Mouse (Mus musculus): ENCODE results near the gene Insc. TPM values are rescaled to one million over a fixed set of nuclear protein-coding genes. Genes with fewer than 3 reads are reported as not detected.
"Not testable (repeated sequence)": the region's sequence is repeated elsewhere in the genome, so short reads cannot be mapped to it uniquely, and the experiment has no call there.

The Insc gene
- polyA plus RNA-seq, 1 experiment from 2014 or later, result 18.1 TPM

DNA sequence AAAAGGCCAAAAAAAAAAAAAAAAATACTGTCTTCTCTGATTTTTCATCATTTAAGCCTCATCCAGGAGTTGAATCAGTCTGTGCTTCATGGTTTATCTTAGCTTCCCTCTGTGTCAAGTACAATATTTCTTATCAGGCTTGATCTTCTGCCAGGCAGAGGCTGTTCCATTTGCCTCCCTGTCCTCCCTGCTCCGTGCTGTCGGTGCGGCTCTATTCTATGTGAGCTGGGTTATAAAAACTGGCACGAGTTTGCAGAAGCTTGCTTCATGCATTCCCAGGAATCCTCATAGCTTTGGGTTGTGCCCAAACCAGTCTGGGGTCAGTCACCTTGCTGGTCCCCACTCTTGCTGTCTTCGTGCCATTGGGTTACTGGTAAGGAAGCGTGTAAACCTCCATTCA, 12.3 kb upstream of the Insc start:
- Histone ChIP-seq H3K27me3 (replicated peaks; ENCODE audit: control insufficient read depth, insufficient read depth, low read length) (no peaks in the 10 kb centered on the region), H3K27ac (ENCODE audit: low read length) (no peak overlapping the region), H3K9ac (ENCODE audit: low read depth, low read length) (no peak overlapping the region), H3K4me2 (ENCODE audit: low read depth, low read length) (no peak overlapping the region), H3K4me3 (ENCODE audit: low read length) (no peak overlapping the region), H3K4me1 (ENCODE audit: control insufficient read depth, insufficient read depth, low read length) (no peaks in the 10 kb centered on the region), H3K36me3 (ENCODE audit: control insufficient read depth, insufficient read depth, low read length) (no peaks in the 10 kb centered on the region), H3K9me3 (ENCODE audit: control insufficient read depth, low read length) (no peaks in the 10 kb centered on the region)
- 70% methylated on average over 6 of the region's 6 CpGs for WGBS
- no peak for ATAC-seq

- H3K4me3 ChIP-seq (ENCODE audit: low read length); ATAC-seq; H3K9me3 ChIP-seq (ENCODE audit: control insufficient read depth, low read length); H3K4me2 ChIP-seq (ENCODE audit: low read depth, low read length); H3K27me3 ChIP-seq (replicated peaks; ENCODE audit: control insufficient read depth, insufficient read depth, low read length); H3K9ac ChIP-seq (ENCODE audit: low read depth, low read length); H3K27ac ChIP-seq (ENCODE audit: low read length); H3K36me3 ChIP-seq (ENCODE audit: control insufficient read depth, insufficient read depth, low read length); H3K4me1 ChIP-seq (ENCODE audit: control insufficient read depth, insufficient read depth, low read length): not testable (repeated sequence)
- 41% methylated on average over 4 of the region's 4 CpGs for WGBS
Observed at GRCm38 (mm10) chr7:114731700-114732099, 11.8 kb upstream of the Insc start.

GRCm38 (mm10) chr7:114736256-114736655, 7.2 kb upstream of the Insc start:
- no peaks in the 10 kb centered on the region for H3K36me3 ChIP-seq (ENCODE audit: control insufficient read depth, insufficient read depth, low read length)
- no peak overlapping the region for H3K4me3 ChIP-seq (ENCODE audit: low read length)
- H3K4me1 ChIP-seq (ENCODE audit: control insufficient read depth, insufficient read depth, low read length), result no peaks in the 10 kb centered on the region
- no peaks in the 10 kb centered on the region for H3K27me3 ChIP-seq (replicated peaks; ENCODE audit: control insufficient read depth, insufficient read depth, low read length)
- ATAC-seq, result no peak
- no peak overlapping the region for H3K9ac ChIP-seq (ENCODE audit: low read depth, low read length)
- no peak overlapping the region for H3K4me2 ChIP-seq (ENCODE audit: low read depth, low read length)
- 83% methylated on average over 5 of the region's 5 CpGs for WGBS
- H3K27ac ChIP-seq (ENCODE audit: low read length), result no peak overlapping the region
- no peaks in the 10 kb centered on the region for H3K9me3 ChIP-seq (ENCODE audit: control insufficient read depth, low read length)

- H3K9me3 ChIP-seq (ENCODE audit: control insufficient read depth, low read length), result no peaks in the 10 kb centered on the region
- H3K9ac ChIP-seq (ENCODE audit: low read depth, low read length), result no peak overlapping the region
- H3K4me1 ChIP-seq (ENCODE audit: control insufficient read depth, insufficient read depth, low read length), result no peaks in the 10 kb centered on the region
- no peak overlapping the region for H3K27ac ChIP-seq (ENCODE audit: low read length)
- H3K27me3 ChIP-seq (replicated peaks; ENCODE audit: control insufficient read depth, insufficient read depth, low read length), result no peaks in the 10 kb centered on the region
- H3K36me3 ChIP-seq (ENCODE audit: control insufficient read depth, insufficient read depth, low read length), result no peaks in the 10 kb centered on the region
- H3K4me3 ChIP-seq (ENCODE audit: low read length), result no peak overlapping the region
- no peak for ATAC-seq
- no peak overlapping the region for H3K4me2 ChIP-seq (ENCODE audit: low read depth, low read length)
Observed at GRCm38 (mm10) chr7:114738166-114738565, 5.3 kb upstream of the Insc start.

DNA sequence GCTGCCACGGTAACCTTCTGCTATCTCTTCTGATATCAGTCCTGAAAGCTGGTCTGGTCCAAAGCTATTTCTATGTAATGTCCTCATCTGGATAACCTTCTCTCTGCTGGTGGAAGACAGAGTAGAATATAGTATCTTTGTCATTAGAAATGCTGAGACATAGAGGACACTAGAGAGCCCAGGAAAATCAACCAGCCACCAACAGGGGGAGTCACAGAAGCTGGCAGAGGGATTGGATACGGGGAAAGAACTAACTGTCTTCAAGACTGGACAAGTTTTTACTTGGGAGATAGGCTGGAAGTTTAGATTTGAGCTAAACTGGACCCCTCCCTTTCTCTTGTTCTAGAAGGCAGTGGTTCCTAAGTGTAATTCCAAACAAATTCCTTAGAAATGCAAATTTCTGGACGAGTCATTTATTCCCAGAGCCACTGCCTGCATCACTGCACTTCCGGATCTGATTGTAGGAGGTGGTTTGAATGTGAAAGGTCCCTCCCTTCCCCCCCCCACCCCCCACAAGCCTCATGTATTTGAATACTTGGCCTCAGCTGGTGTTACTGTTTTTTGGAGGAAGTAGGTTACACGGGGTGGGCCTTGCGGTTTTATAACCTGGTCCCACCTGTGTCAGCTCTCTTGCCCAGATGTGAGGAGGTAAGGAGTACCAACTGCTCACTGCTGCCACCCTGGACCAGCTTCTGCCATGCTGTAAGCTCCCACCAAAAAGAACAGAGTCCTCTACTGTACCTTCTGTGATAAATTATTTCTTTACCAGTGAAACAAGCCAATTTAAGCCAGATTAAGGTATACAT, 2.9 kb upstream of the Insc start:
- no peaks in the 10 kb centered on the region for H3K36me3 ChIP-seq (ENCODE audit: control insufficient read depth, insufficient read depth, low read length)
- H3K4me2 ChIP-seq (ENCODE audit: low read depth, low read length), result no peak overlapping the region
- 62% methylated on average over 6 of the region's 6 CpGs for WGBS
- peaks cover 2% of the 10 kb centered on the region; the same call in 1 of the 2 replicates for H3K4me1 ChIP-seq (ENCODE audit: control insufficient read depth, insufficient read depth, low read length)
- H3K27me3 ChIP-seq (replicated peaks; ENCODE audit: control insufficient read depth, insufficient read depth, low read length), result no peaks in the 10 kb centered on the region
- no peak overlapping the region for H3K4me3 ChIP-seq (ENCODE audit: low read length)
- H3K27ac ChIP-seq (ENCODE audit: low read length), result no peak overlapping the region
- no peak for ATAC-seq
- H3K9ac ChIP-seq (ENCODE audit: low read depth, low read length), result no peak overlapping the region
- H3K9me3 ChIP-seq (ENCODE audit: control insufficient read depth, low read length), result no peaks in the 10 kb centered on the region

DNA sequence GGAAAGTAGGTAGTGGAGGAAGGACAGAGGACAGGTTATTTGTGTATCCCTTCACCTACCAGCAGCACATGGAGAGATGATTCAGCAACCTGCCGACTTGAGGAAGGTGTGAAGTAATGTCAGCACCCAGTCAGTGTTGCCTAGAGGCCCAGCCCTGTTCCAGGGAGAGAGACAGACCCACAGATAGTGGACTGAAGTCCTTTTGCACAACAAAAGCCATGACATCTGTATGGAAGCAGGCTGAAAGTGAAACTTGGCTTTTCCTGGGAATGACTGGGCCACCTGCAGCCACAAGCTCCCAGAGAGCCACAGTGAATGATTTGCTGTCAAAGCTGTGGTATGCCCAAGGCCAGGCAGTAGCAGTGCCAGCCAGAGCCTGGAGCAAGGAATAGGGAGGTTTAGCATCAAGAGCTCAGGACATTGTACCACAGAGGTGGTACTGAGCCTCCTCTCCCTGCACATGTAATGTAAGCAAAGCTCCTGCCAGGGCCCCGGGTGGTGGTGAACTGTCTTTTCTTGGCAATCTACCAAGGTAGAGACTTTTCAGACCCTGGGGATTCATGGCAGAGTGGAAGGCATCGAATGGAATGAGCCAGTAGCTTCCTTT, 1.2 kb downstream of the Insc start:
- 43% methylated on average over 3 of the region's 3 CpGs for WGBS
- H3K9ac ChIP-seq (ENCODE audit: low read depth, low read length), result no peak overlapping the region
- no peak overlapping the region for H3K4me3 ChIP-seq (ENCODE audit: low read length)
- H3K9me3 ChIP-seq (ENCODE audit: control insufficient read depth, low read length), result no peaks in the 10 kb centered on the region
- no peaks in the 10 kb centered on the region for H3K27me3 ChIP-seq (replicated peaks; ENCODE audit: control insufficient read depth, insufficient read depth, low read length)
- peak overlapping the region; percentile 43 for H3K27ac ChIP-seq (ENCODE audit: low read length)
- ATAC-seq, result no peak
- no peaks in the 10 kb centered on the region for H3K36me3 ChIP-seq (ENCODE audit: control insufficient read depth, insufficient read depth, low read length)
- H3K4me1 ChIP-seq (ENCODE audit: control insufficient read depth, insufficient read depth, low read length), result peaks cover 5% of the 10 kb centered on the region; the same call in 1 of the 2 replicates
- H3K4me2 ChIP-seq (ENCODE audit: low read depth, low read length), result no peak overlapping the region

- 5% methylated on average over 34 of the region's 34 CpGs for WGBS
- H3K4me2 ChIP-seq (ENCODE audit: low read depth, low read length), result peak overlapping the region; percentile 56
- peaks cover 5% of the 10 kb centered on the region; the same call in 1 of the 2 replicates for H3K4me1 ChIP-seq (ENCODE audit: control insufficient read depth, insufficient read depth, low read length)
- no peaks in the 10 kb centered on the region for H3K9me3 ChIP-seq (ENCODE audit: control insufficient read depth, low read length)
- H3K4me3 ChIP-seq (ENCODE audit: low read length), result peak overlapping the region; percentile 38
- no peaks in the 10 kb centered on the region for H3K27me3 ChIP-seq (replicated peaks; ENCODE audit: control insufficient read depth, insufficient read depth, low read length)
- peak; percentile 54 for ATAC-seq
- H3K27ac ChIP-seq (ENCODE audit: low read length), result peak overlapping the region; percentile 43; the same call in 1 of the 2 replicates
- H3K9ac ChIP-seq (ENCODE audit: low read depth, low read length), result peak overlapping the region; percentile 57
- H3K36me3 ChIP-seq (ENCODE audit: control insufficient read depth, insufficient read depth, low read length), result no peaks in the 10 kb centered on the region
Observed at GRCm38 (mm10) chr7:114745481-114746271, 2.2 kb downstream of the Insc start.

DNA sequence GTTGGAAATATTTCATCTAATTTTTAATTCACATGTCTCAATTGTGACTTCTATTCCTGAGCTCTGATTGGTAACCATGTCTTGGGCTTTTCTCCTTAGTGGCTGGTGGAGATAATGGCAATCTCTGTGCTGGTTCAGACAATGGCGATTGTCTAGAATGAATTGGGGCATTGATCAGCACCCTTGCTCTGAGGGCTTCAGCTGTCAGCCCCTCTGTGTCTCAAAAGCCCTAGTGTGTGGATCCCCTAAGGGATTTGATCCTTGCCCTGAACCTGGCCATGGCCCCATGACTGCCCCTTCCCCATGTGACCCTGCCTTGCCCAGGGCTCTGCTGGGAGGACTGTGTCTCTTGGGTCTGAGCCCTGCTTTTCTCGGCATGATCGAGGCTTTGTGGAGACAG, 4.1 kb downstream of the Insc start:
- ATAC-seq, result no peak
- H3K9me3 ChIP-seq (ENCODE audit: control insufficient read depth, low read length), result no peaks in the 10 kb centered on the region
- no peak overlapping the region for H3K4me3 ChIP-seq (ENCODE audit: low read length)
- no peak overlapping the region for H3K4me2 ChIP-seq (ENCODE audit: low read depth, low read length)
- H3K4me1 ChIP-seq (ENCODE audit: control insufficient read depth, insufficient read depth, low read length), result peaks cover 5% of the 10 kb centered on the region; the same call in 1 of the 2 replicates
- 73% methylated on average over 3 of the region's 3 CpGs for WGBS
- no peaks in the 10 kb centered on the region for H3K27me3 ChIP-seq (replicated peaks; ENCODE audit: control insufficient read depth, insufficient read depth, low read length)
- H3K36me3 ChIP-seq (ENCODE audit: control insufficient read depth, insufficient read depth, low read length), result no peaks in the 10 kb centered on the region
- H3K9ac ChIP-seq (ENCODE audit: low read depth, low read length), result no peak overlapping the region
- H3K27ac ChIP-seq (ENCODE audit: low read length), result no peak overlapping the region

DNA sequence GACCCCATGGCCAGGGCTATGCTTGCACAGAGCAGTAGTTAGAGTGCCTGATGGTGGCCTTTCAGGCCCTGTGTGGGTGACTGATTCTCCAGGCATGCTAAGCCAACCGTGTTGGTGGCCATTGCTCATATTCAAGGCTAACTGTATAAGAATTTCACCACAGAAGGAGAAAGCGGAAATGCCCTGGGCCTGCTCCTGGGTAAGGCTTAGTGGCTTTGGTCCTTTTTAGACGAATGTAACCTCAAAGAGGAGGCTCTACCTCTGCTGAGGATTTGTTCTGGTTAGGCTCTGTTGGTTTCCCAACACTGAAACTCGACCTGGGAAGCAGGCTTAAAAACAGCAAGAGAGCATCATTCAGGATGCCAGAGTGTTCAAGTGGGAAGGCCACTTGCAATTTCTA, 4.7 kb downstream of the Insc start:
- ATAC-seq, result no peak
- Histone ChIP-seq H3K9ac (ENCODE audit: low read depth, low read length) (no peak overlapping the region), H3K4me2 (ENCODE audit: low read depth, low read length) (no peak overlapping the region), H3K36me3 (ENCODE audit: control insufficient read depth, insufficient read depth, low read length) (no peaks in the 10 kb centered on the region), H3K4me3 (ENCODE audit: low read length) (no peak overlapping the region), H3K4me1 (ENCODE audit: control insufficient read depth, insufficient read depth, low read length) (peaks cover 5% of the 10 kb centered on the region; the same call in 1 of the 2 replicates), H3K27me3 (replicated peaks; ENCODE audit: control insufficient read depth, insufficient read depth, low read length) (no peaks in the 10 kb centered on the region), H3K9me3 (ENCODE audit: control insufficient read depth, low read length) (no peaks in the 10 kb centered on the region), H3K27ac (ENCODE audit: low read length) (no peak overlapping the region)
- 66% methylated on average over 4 of the region's 4 CpGs for WGBS

Data from intestine, embryonic 16.5 days (tissue).